ENCODE assay signal across 17 mouse cellular contexts in the genomic region with DNA sequence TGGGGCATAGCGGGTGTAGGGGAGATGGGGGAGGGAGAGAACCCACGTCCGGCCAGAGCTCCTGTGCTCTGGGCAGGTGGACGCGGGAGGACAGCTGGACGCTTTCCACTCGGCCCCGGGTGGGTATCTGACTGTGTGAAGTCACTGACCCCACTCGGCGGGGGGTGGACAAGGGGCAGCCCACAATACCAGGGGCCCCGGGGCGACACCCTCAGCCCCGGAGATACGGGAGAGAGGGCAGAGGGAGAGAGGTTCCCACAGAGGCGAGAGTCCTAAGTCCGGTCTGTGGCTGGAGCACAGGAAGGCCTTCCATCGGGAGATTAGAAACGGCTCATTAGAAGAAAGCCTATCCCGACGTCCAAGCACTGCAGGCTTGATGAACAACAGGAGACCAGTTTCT.
DNase-seq lines count a peak whose midpoint lies in the region; ATAC-seq and TF ChIP-seq lines count a peak whose summit lies in the region.
"Had no signal": no experiment of that assay in that cellular context is flagged by ENCODE, and none has a peak within 500 bp of the region (broad histone marks: within the 10 kb centered on the region; RNA-seq: fewer than 3 reads in every experiment).

No protein-coding gene starts in this region.

- peaks cover 5% of the 10 kb centered on the region; the same call in 1 of the 2 replicates for H3K4me1 ChIP-seq in intestine, postnatal 0 days (replicated peaks; ENCODE audit: control insufficient read depth, insufficient read depth, low read length)
- peaks cover 6% of the 10 kb centered on the region for H3K4me1 ChIP-seq in stomach, embryonic 15.5 days

- no peaks in the 10 kb centered on the region for H3K27me3 ChIP-seq in intestine, postnatal 0 days (replicated peaks; ENCODE audit: control insufficient read depth, insufficient read depth, low read length)
- no peaks in the 10 kb centered on the region for H3K27me3 ChIP-seq in stomach, embryonic 15.5 days (replicated peaks)

- H3K27ac ChIP-seq in layer of hippocampus, adult 2 months: peak overlapping the region; percentile 54; the same call in 1 of the 2 replicates
- peak overlapping the region; percentile 71 for H3K27ac ChIP-seq in intestine, postnatal 0 days (ENCODE audit: low read depth, low read length)
- no peak overlapping the region for H3K27ac ChIP-seq in stomach, embryonic 15.5 days
- H3K27ac ChIP-seq: embryonic facial prominence, embryonic 12.5 days; forebrain, embryonic 15.5 days; heart, embryonic 10.5 days; hindbrain, embryonic 13.5 days had no signal

- H3K9me3 ChIP-seq in intestine, postnatal 0 days (ENCODE audit: control insufficient read depth): no peaks in the 10 kb centered on the region
- H3K9me3 ChIP-seq in stomach, embryonic 15.5 days: no peaks in the 10 kb centered on the region
- H3K9me3 ChIP-seq: embryonic facial prominence, embryonic 12.5 days; forebrain, embryonic 15.5 days; G1E; heart, embryonic 10.5 days; hindbrain, embryonic 13.5 days had no signal

- H3K36me3 ChIP-seq in intestine, postnatal 0 days (ENCODE audit: control insufficient read depth, insufficient read depth): no peaks in the 10 kb centered on the region
- H3K36me3 ChIP-seq in stomach, embryonic 15.5 days: no peaks in the 10 kb centered on the region
- H3K36me3 ChIP-seq: embryonic facial prominence, embryonic 12.5 days; forebrain, embryonic 15.5 days; G1E; heart, embryonic 10.5 days; hindbrain, embryonic 13.5 days had no signal

- no peak for TF ChIP-seq CTCF in layer of hippocampus, adult 2 months (conservative IDR thresholded peaks at IDR 0.05)
- no peak for TF ChIP-seq CTCF in intestine, postnatal 0 days (IDR thresholded peaks at IDR 0.05; ENCODE audit: low read depth)

- peak overlapping the region; percentile 35; the same call in 1 of the 2 replicates for H3K4me2 ChIP-seq in intestine, postnatal 0 days (replicated peaks; ENCODE audit: low read depth)
- no peak overlapping the region for H3K4me2 ChIP-seq in stomach, embryonic 15.5 days
- H3K4me2 ChIP-seq: embryonic facial prominence, embryonic 12.5 days; forebrain, embryonic 15.5 days; hindbrain, embryonic 13.5 days had no signal

- H3K4me3 ChIP-seq in layer of hippocampus, adult 2 months: no peak overlapping the region
- H3K4me3 ChIP-seq in intestine, postnatal 0 days (ENCODE audit: low read depth, low read length): no peak overlapping the region
- H3K4me3 ChIP-seq in stomach, embryonic 15.5 days (replicated peaks): no peak overlapping the region
- H3K4me3 ChIP-seq: embryonic facial prominence, embryonic 12.5 days; forebrain, embryonic 15.5 days; heart, embryonic 10.5 days; hindbrain, embryonic 13.5 days had no signal

- peak; percentile 70 for ATAC-seq in intestine, postnatal 0 days
- peak; percentile 35; the same call in 1 of the 2 replicates for ATAC-seq in stomach, embryonic 15.5 days (ENCODE audit: insufficient read depth, low FRiP score, low read depth)
- ATAC-seq: forebrain, embryonic 15.5 days had no signal

- DNase-seq in layer of hippocampus, adult 2 months (ENCODE audit: low spot score in 2 of 2): no peak
- DNase-seq in layer of hippocampus, adult 8-10 months (ENCODE audit: low spot score in 2 of 2): no peak
- no peak for DNase-seq in right cerebral cortex, postnatal 25 days
- DNase-seq in neural tube, embryonic 10.5 days (ENCODE audit: extremely low spot score, low spot score): no peak
- DNase-seq: adrenal gland, adult 8-10 months; adrenal gland, postnatal 36 days; cerebellum, adult 2 months; gastrocnemius, postnatal 36 days; heart, adult 18-20 months; heart, postnatal 14 days had no signal

- H3K9ac ChIP-seq in intestine, postnatal 0 days (ENCODE audit: low read depth, low read length): no peak overlapping the region
- no peak overlapping the region for H3K9ac ChIP-seq in stomach, embryonic 15.5 days
- H3K9ac ChIP-seq: embryonic facial prominence, embryonic 12.5 days; forebrain, embryonic 15.5 days had no signal

- WGBS in intestine, postnatal 0 days: 47% methylated on average over 20 of the region's 20 CpGs
- 75% methylated on average over 20 of the region's 20 CpGs for WGBS in stomach, embryonic 15.5 days
